Mouse (Mus musculus): Measurements from ENCODE around the gene Cd209a.

- TF ChIP-seq POLR2A (IDR thresholded peaks at IDR 0.05; ENCODE audit: extremely low read depth, insufficient read depth, low read length): no peak
- TF ChIP-seq CTCF (IDR thresholded peaks at IDR 0.05; ENCODE audit: extremely low read depth, insufficient read depth, low read length): no peak
These were observed 47.3 kb downstream of the Cd209a start for GRCm38 (mm10) chr8:3701491-3701890.
